Mouse (Mus musculus) frontal cortex, postnatal 14 days (tissue): ENCODE measurements around the gene Kansl1l.

Experiments
- DNase-seq, 2 experiments: peaks; one replicate each; pipeline ENCODE4 v3.0.0; 2022; ENCODE audit warnings: low spot score in 2 of 2

Kansl1l gene

DNA sequence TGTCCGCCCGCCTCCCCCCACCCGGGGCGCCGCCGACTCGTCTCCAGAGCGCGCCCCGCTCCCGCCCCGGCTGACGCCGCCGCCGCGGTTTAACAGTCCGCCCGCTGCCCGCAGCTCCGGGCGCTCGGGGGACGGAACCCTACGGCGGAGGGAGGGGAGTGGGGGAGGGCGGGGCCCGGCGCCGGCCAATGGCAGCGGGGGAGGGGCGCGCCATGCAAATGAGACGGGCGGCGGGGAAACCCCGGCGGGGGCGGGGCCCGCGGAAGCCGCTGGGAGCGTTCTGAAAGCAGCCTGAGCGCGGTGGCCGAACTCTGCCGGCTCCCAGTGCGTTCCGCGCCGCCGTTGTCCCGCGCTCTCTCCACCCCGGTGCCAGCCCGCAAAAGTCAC, at the start of gene Kansl1l:
Kansl1l (minus strand) TSS at position 110 of the 387 bp plus-strand sequence.
- peak; percentile 82 to 89 for DNase-seq

DNA sequence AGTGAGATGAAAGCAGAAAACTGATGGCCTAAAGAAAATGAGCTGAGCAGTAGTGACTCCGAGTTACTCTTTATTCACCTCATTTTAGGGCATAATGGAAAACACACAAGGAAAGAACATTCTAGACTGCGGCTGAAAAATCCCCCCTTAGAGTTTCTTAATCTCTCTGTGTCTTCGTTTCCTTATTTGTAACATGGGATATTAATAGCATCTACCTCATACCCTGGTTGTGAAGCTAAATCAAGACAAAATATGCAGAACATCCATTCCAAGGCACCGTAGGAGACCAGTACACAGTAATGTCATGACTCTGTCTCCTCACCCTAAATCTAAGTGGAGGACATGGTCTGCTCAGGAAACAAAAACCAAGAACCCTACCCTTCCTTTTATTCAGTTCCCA, 48.3 kb upstream of the Kansl1l start:
- no peak for DNase-seq

DNA sequence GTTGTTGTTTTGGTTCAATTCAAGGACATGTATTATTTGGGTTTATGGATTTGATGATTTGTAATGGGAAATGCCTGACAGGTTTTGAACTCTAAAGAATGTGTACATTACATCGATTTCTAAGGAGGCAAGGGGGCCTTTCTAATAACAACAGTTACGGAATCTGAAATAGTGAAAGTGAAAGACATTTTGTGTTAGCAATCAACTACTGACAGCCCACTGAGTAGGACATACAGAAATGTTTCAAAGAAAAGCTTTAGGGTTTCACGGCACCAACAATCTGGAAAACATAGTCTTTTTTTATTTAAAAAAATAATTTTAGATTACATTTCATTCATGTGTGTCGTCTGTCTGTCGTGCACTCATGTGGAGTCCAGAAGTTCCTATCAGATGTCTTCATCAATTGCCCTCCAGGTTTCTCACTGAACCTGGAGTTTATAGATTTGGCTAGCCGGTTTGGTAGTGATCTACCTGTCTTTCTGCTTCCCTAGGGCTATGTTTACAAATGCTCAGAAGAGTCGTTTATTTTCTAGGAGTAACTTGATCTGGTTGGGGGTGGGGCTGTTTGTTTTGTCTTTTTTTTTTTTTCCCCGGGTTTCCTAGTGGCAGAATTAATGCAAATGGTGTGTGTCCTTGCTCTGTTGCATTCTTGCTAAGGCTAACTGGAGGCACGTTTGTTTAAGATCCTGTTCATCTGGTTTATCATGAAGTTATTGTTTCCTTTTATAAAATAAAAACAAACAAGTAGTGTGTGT, 46.6 kb upstream of the Kansl1l start:
- DNase-seq = no peak

DNA sequence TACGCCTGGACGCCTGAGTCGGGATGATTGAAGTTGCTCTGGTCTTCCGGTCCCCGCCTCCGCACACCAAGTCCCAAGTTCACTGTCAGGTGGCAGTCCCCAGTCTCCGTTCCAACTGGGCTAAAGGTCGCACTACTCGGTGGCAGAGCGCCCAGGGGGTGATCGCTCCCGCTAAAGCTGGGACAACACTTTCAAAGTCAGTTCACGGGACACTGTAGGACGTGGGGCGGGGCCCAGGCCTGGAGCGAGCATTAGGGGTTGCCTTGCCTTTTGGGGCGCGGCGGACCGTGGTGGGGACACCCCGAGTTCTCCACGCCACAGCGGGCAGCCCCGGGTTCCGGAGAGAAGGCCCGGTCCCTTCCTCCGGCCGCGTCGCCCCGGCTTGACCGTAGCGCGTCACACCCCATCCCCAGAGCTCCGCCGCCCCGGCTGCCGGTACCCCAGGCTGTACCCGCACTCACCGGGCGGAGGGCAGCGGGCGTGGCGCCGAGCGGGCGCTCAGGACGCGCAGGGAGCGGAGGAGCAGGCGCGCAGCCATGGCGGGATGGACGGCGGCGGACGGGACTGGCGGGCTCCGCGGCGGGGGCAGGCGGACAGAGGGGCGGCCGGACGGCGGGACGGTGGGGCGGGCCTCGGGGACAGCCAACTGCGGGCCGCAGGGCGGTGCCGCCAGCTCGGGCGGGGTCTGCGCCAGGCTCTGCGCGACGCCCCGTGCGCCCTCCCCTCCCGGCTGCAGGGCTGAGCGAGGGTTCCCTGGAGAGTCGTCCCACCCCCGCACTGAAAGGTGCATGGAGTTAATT, 45.5 kb upstream of the Kansl1l start, which contains the start of gene Acadl:
Acadl (minus strand) TSS at position 566 of the 800 bp plus-strand sequence.
- DNase-seq = peak; percentile 33 to 67

DNA sequence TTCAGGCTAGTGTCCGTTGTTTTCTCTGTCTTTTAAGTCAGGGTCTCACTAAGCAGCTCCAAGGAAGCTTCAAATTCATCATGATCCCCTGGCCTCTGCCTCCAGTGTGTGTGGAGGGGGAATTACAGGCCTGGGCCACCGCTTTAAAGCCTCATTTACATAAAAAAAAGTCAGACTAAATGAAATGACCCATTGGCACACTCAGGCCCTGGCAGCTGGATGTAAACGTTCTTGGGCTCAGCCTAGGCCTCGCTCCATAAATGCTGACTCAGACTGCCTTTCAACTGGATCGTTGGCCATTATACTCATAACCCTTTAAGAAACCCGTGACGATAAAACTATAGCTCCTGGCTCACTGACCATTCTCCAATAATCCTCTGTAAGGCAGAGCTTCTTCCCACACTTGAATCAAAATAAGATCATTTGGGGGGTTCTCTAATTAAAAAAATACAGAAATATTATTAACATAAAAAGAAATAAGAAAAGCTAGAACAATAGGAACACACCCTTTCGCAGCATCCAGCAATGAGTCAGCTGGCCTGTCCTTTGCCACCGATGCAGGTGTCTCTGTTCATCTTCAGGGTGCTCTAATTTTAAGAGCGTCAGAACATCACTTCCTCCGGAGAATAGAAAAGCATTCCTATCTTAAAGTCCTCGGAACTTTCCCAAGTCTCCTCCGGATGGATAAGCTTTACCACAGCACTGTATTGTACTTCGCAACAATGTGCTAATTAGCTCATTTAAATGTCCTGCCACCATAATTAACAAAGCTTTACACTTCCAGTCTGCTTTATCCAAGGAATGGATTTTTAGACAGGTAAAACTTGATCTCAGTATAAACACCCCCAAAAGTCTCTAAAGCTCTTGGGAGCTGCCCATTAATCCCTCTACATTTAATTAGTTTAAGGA, 44.7 kb upstream of the Kansl1l start:
- DNase-seq = no peak

DNA sequence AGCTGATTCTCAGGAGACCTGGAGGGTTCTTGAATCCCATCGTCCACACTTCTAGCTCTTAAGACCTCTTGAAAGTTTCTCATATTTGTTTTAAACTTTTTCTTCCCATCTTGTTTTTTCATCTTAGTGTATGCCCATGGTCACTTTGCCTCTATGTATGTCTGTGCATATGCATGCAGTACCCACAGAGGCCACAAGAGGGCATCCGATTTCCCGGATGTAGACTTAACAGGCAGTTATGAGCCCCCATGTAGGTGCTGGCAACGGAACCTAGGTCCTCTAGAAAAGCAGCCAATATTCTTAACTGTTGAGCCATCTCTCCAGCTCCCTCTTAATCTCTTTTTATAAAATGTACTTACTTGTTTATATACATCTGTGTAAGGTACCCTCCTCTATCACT, 30.1 kb upstream of the Kansl1l start:
- DNase-seq = no peak

DNA sequence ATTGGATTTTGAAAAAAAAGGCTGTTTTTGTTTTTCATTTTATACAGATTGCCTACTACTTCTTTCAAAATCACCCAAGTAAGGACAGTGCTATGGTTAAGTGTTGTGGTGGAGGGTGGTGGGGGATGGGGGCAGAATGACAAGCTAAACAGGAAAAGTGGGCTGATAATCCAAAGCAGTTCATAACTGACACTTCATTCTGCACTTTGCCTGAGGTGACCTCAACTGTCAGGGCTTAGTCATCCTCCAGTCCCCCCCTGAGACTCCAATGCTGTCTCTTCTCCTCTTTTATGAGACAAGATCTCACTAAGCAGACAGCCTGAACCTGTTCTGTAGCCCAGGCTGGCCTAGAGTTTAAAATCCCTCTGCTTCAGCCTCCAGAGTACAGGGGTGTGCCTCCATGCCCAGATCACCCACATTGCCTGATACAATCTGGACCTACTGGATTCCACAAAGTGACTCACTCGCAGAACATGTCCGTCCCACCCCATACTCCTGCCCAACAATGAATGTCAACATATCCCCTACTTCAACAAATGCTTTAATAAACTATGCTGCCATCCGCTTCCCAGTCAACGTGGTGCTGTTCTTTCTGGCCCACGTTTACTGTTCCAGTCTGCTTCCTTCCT, 28.4 kb upstream of the Kansl1l start:
- no peak for DNase-seq

DNA sequence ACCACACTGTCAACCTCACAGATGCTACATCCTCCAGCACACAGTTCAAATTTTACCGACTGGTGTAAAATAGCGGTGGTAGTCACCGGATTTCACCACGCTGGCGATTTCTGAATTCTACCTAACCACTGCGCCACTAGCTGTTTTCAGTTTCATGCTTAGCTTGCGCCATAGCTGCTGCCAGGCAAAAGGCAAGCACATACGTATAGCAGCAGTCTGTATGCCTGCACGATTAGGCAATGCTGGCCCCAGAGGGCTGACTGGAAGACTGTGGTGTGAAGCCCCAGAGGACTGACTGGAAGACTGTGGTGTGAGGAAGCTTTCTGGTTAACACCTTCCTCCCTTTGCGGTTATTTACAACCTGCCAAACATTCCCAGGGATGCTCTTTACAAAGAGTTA, 24.6 kb upstream of the Kansl1l start:
- DNase-seq = no peak

DNA sequence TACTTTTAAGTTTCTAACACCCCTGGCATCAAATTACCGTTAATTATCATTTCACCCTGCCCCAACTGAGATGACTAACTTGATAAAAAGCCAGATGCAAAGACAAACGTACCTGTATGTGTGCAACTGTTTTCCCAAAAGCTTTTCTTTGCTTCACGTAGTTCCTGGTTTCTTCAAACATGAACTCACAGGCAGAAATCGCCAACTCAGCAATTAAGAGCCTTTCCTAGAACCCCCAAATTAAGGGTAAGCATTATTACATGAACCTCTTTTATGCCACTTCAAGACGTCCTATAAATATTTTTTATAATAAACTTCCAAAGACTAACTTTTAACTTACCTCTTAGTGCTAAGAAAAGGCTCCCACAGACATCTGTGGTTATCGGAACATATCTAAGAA, 24.1 kb upstream of the Kansl1l start:
- DNase-seq = no peak

DNA sequence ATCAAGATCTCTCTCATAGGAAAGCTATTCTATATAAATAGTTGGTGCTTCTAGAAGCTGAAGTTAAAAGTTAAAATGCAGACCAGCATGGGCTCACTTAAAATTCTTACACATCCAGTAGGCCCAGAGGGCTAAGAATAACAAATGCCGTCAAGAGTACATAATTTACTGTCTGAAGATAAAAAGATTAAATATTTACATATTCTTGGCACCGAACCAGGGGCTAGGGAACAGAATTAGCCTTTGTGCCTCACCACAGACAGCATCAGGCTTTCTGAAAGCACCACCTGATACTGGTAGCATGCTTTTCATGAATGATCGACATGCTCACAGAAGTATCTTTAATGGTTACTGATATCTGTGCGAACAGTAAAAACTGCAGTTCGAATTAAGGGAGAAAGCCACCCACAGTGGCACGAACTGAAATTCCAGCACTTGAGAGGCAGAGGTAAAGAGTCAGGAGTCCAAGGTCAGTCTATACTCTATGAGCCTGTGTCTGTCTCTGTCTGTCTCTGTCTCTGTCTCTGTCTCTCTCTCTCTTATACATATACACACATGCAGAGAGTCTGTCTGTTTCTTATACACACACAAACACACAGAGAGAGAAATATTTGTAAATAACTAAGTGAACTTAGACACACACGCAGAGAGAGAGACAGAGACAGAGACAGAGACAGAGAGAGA, 22.5 kb upstream of the Kansl1l start:
- DNase-seq = no peak

DNA sequence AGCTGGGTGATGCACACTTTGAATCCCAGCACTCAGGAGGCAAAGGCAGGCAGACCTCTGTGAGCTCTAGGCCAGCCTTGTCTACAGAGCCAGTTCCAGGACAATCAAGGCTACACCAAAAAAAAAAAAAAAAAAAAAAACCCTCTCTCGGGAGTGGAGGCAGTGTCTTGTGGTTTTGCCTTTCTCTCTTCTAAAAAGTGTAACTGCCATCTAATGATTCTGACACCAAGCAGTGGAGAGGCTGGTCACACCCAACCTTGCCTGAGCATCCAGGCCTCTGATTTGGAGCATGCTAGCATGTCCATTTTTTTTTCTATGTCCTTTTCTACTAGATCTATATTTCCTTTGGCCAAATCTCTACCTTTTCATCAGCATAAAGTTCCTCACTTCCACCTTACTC, 21.8 kb upstream of the Kansl1l start:
- no peak for DNase-seq

DNA sequence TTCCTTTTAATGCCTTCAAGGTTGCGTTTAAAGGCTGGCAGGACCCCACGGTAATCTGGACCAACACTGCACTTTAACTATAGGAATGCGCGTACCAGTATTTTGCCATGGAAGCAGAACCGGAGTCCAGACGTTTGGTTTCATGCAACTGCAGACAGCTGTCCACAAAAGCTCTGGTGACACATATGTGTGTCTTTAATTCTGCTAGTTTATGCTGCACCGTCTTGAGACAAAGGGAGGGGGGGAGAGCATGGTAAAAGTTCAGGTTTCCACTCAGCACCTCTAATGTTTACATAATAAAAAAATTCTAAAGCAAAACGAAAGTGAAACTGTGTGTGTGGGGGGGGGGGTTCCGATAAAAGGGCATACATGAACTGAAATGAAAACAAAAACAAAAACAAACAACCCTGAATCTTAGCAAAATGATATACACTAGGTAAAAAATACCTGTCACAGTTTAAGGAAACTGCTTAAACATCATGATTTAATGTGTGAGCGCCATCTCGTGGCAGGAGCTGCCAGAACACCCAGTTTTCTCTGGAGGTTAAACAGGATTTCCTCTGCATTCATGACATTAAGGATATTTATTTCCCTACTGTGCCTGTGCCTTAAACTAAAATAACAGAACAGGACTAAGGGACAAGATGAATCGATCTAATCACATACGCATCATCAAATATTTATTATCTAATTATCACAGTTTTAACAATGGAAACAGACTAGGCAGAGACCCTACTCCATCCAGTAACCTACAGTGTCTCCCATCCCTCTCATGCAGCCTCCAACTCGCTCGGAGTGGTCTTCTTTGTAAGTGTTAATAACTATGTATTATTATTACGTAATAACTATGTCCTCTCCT, 21.1 kb upstream of the Kansl1l start:
- peak in 1 of 2 experiments; percentile 78 for DNase-seq

DNA sequence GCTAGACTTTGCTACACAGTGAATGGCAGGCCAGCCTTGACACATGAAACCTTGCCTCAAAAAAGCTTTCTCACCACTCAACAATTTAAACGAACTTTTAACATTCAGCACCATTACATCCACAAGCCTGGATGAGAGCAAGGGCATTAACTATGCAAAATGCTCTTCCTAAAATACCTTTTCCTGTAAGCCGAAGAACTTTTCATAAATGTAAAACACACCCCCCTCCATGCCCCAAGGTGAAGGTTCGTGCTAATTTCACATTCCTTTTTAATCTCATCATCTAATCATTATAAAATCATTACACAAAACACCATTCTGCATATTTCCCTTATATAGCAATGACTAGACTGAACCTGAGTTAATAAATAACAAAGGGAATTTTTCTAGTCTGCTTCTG, 19.8 kb upstream of the Kansl1l start:
- DNase-seq = no peak

DNA sequence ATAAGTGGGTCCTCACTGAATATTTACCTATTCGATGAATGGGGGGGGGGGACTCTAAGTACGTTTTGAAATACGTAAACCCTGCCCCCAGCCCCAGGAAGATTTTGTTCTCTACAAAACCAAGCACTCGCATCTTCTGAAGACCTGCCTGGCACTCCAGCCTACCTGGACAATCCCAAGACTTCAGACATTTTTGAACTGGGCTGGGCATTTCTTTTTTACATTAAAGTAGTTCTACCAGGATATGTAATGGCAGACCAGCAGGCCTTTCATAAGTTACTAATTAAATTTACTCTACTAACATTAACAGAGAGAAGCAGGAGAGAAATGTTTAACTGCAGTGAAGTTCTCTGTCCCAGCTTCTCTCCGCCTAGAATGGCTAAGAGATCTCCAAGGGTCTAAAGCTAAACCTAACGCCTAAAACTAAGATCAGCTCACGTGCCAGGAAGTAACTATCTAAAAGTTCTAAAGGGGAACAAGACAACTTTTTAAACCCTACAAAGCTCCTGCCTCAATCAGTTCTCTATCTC, 15.3 kb upstream of the Kansl1l start:
- no peak for DNase-seq

DNA sequence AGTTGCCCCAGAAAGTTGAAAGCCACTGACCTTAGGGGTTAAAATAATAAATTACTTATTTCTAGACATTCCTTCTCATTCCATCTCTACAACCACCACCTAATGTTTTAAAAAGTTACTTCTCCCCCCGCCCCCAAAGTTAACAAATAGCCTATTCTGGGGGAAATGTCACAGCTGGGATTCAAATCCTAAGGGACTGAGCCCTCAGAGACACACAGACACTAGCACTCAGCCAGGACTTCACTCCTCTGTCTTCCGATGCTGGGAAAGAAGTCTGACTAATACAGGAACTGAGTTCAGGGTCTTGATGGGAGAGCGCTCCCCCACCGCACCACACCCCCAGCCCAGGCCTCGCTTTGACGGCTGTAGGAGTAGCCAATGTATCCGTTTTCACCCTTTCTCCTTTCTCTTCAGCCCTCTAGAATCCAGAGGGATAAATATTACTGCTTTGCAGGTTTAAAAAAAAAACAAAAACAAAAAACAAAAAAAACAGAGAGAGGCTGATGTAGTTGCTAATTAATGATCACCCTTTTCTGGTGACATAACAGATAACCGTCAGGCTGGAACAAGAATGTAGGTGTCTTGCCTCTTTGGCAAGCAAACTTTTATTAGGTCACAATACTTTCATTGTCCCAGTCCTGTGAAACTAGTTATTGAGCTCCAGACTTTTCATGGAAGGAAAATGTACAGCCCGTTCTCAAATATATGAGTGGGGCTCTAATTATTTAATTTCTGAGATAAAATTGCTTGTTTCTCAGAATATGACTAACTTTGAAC, 14.7 kb upstream of the Kansl1l start:
- no peak for DNase-seq

DNA sequence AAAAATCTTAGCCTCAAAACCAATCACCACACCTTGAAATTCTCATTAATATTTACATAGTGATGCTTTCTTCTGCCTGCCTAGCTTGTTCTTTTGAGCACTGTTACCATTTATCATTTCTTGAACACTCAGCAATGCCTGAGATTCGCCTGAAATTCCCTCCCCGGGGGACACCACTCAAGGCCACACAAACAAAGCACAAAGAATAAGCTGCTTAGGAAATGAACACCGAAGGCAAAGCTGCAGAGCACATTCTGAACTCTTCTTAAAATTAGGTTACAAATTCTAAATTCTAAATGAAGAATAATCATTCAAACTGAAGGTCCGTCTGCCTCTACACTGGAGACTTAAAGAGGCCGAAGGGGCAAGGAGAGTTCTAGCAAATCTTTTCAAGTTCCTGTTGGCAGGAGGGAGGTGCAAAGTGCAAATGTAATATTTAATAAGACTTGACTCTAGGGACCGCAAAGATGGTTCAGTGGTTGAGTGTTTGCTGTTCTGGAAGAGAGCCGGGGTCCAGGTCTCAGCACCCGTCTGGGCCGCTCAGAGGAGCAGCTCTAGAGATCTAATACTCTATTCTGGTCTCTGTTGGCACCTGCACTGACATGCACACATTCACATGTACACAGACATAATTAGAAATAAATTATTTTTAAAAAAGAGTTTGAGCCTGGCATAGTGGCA, 12.2 kb upstream of the Kansl1l start:
- DNase-seq = no peak

DNA sequence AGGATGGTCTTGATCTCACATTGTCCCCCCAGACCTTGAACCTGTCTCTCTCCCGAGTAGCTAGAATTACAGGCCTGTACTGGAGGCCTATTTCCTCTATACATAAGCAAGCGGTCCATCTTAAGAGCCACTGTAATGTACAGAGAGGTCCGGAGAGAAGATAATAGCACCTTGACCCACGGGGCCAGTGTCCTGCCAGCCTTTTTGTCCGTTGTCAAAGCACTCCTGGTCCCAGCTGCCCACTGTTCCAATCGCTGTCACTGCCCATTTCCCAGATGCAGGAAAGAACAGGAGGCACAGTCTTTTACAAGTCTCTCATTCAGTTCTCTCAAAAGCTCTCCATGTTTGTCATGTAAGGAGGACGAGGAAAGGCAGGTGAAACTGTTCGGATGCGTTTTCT, 4.6 kb upstream of the Kansl1l start:
- DNase-seq = no peak

DNA sequence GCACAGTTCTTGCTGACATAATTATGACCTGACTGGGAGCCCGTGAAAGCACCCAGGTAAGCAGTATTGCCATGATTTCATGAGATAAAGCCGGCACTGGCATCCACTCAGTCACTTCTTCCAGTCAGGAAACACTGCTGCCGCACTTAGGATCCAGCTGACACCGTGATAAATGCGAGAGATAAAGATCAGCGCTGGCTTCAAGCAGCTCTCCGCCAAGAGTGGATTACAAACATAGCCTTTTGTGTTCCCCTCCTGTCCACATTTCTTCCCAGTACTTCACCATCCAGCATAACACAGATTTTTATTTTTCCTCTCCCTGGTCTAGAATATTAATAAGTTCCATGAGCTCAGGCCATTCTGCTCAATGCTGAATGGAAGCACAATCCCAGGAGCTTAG, 2.9 kb upstream of the Kansl1l start:
- no peak for DNase-seq
